Mouse (Mus musculus) limb, embryonic 10.5 days (tissue): ENCODE measurements around the gene Ctns. TPM values are rescaled to one million over a fixed set of nuclear protein-coding genes. Genes with fewer than 3 reads are reported as not detected.

ENCODE experiments used
- polyA plus RNA-seq: library from polyadenylated mRNA; unstranded; fragments of >200 nt; fragmentation: Nextera tagmentation; extraction: Ambion mirVana; gene quantifications from 2 replicates; pipeline ENCODE4 v1.2.1, GENCODE M21; 2016

The Ctns gene
- polyA plus RNA-seq, 1 experiment from 2014 or later, result 21.0 TPM

Other genes starting within 250 kb of the Ctns start
- gene Atp2a3, start 237.9 kb downstream of the Ctns start, polyA plus RNA-seq, result 1.0 and 1.5 TPM in 2 replicates
- gene P2rx1, start 199.9 kb downstream of the Ctns start, polyA plus RNA-seq, result 0.68 and 0.84 TPM in 2 replicates
- gene Camkk1, start 180.0 kb downstream of the Ctns start, polyA plus RNA-seq, result 3.6 and 6.3 TPM in 2 replicates
- 13.5 and 14.7 TPM in 2 replicates for gene Ncbp3, start 151.3 kb downstream of the Ctns start, polyA plus RNA-seq
- 0.48 and 0.58 TPM in 2 replicates for gene Itgae, start 108.5 kb downstream of the Ctns start, polyA plus RNA-seq
- 25.5 and 25.7 TPM in 2 replicates for gene Haspin, start 60.7 kb downstream of the Ctns start, polyA plus RNA-seq
- 0.20 and 0.24 TPM in 2 replicates for gene P2rx5, start 38.6 kb downstream of the Ctns start, polyA plus RNA-seq
- gene Emc6, start 22.0 kb downstream of the Ctns start, polyA plus RNA-seq, result 114 and 133 TPM in 2 replicates
- 190 and 226 TPM in 2 replicates for gene Tax1bp3, start 22.0 kb downstream of the Ctns start, polyA plus RNA-seq
- gene Shpk, start 418 bp upstream of the Ctns start, polyA plus RNA-seq, result 0.56 and 1.3 TPM in 2 replicates
- 0.26 TPM in 1 of 2 replicates, not detected in the other for gene Trpv1, start 35.2 kb upstream of the Ctns start, polyA plus RNA-seq
- 0.06 TPM in 1 of 2 replicates, not detected in the other for gene Trpv3, start 68.3 kb upstream of the Ctns start, polyA plus RNA-seq
- 0.10 TPM in 1 of 2 replicates, not detected in the other for gene Aspa, start 130.6 kb upstream of the Ctns start, polyA plus RNA-seq
- not detected in 2 replicates for gene Gm49340, start 130.7 kb upstream of the Ctns start, polyA plus RNA-seq
- not detected in 2 replicates for gene Spata22, start 130.7 kb upstream of the Ctns start, polyA plus RNA-seq
- not detected in 2 replicates for gene Olfr20, start 151.7 kb upstream of the Ctns start, polyA plus RNA-seq
- gene Olfr376, start 172.2 kb upstream of the Ctns start, polyA plus RNA-seq, result not detected in 2 replicates
- not detected in 2 replicates for gene Olfr1, start 200.6 kb upstream of the Ctns start, polyA plus RNA-seq
- not detected in 2 replicates for gene Olfr378, start 229.4 kb upstream of the Ctns start, polyA plus RNA-seq